In genomic region chr1:165658602-165659001, GRCm38 (mm10) we compare ENCODE assay signal across 8 mouse cellular contexts. TPM values are rescaled to one million over a fixed set of nuclear protein-coding genes. Genes with fewer than 3 reads are reported as not detected.
DNase-seq lines count a peak whose midpoint lies in the region; ATAC-seq and TF ChIP-seq lines count a peak whose summit lies in the region.

No protein-coding gene starts in this region.

- peak; percentile 70 to 75 for DNase-seq in B cell, adult 2 months
- DNase-seq in R1 (ENCODE audit: low read depth, low spot score) = peak; percentile 91
- DNase-seq in cerebellum, postnatal 25 days = peak; percentile 78 to 85
- peak; percentile 49 to 69 for DNase-seq in frontal cortex, postnatal 25 days (ENCODE audit: low spot score in 2 of 2)
- peak; percentile 73 for DNase-seq in limb, embryonic 14.5 days (ENCODE audit: low spot score)
- peak; percentile 29 to 62 for DNase-seq in natural killer cell, adult 2 months (ENCODE audit: low spot score in 2 of 2)
- peak; percentile 65 for DNase-seq in thymus, postnatal 14 days

- H3K27me3 ChIP-seq in kidney, embryonic 16.5 days (ENCODE audit: insufficient read depth, low read length) = no peaks in the 10 kb centered on the region
- no peaks in the 10 kb centered on the region for H3K27me3 ChIP-seq in limb, embryonic 14.5 days (ENCODE audit: control insufficient read depth, insufficient read depth, low read length)

- peaks cover 16% of the 10 kb centered on the region for H3K4me1 ChIP-seq in kidney, embryonic 16.5 days (ENCODE audit: insufficient read depth, low read length)
- H3K4me1 ChIP-seq in limb, embryonic 14.5 days (ENCODE audit: control insufficient read depth, insufficient read depth, low read length) = no peaks in the 10 kb centered on the region

- H3K4me3 ChIP-seq in kidney, embryonic 16.5 days (ENCODE audit: low read length) = no peak overlapping the region
- no peak overlapping the region for H3K4me3 ChIP-seq in limb, embryonic 14.5 days (replicated peaks; ENCODE audit: low read length)

- peak; percentile 37; the same call in 1 of the 2 replicates for ATAC-seq in kidney, embryonic 16.5 days (ENCODE audit: low FRiP score, low TSS enrichment)
- ATAC-seq in limb, embryonic 14.5 days (ENCODE audit: low FRiP score, low read depth) = no peak; the same call in 1 of the 2 replicates

- 48% methylated on average over 5 of the region's 5 CpGs for WGBS in kidney, embryonic 16.5 days
- WGBS in limb, embryonic 14.5 days = 39% methylated on average over 5 of the region's 5 CpGs

- no peak overlapping the region for H3K9ac ChIP-seq in kidney, embryonic 16.5 days (replicated peaks; ENCODE audit: low read length)
- no peak overlapping the region for H3K9ac ChIP-seq in limb, embryonic 14.5 days (ENCODE audit: low read depth, low read length, severe bottlenecking)

- no peak for TF ChIP-seq POLR2A in limb, embryonic 14.5 days (IDR thresholded peaks at IDR 0.05; ENCODE audit: borderline replicate concordance, extremely low read depth, insufficient read depth, insufficient read length)

- no peak overlapping the region for H3K4me2 ChIP-seq in kidney, embryonic 16.5 days (replicated peaks; ENCODE audit: low read depth, low read length)
- no peak overlapping the region for H3K4me2 ChIP-seq in limb, embryonic 14.5 days (replicated peaks; ENCODE audit: low read depth, low read length, severe bottlenecking)

- H3K9me3 ChIP-seq in kidney, embryonic 16.5 days (ENCODE audit: low read length) = no peaks in the 10 kb centered on the region
- H3K9me3 ChIP-seq in limb, embryonic 14.5 days (ENCODE audit: control insufficient read depth, low read length) = no peaks in the 10 kb centered on the region

- peaks cover 35% of the 10 kb centered on the region for H3K36me3 ChIP-seq in kidney, embryonic 16.5 days (ENCODE audit: insufficient read depth, low read length)
- peaks cover 10% of the 10 kb centered on the region for H3K36me3 ChIP-seq in limb, embryonic 14.5 days (ENCODE audit: control insufficient read depth, insufficient read depth, low read length)

- peak overlapping the region; percentile 55; the same call in 1 of the 2 replicates for H3K27ac ChIP-seq in kidney, embryonic 16.5 days (ENCODE audit: low read length)
- H3K27ac ChIP-seq in limb, embryonic 14.5 days (replicated peaks; ENCODE audit: low read depth, low read length) = no peak overlapping the region

RNA-seq across cellular contexts. Expression of gene Mpzl1, which starts 24.3 kb away (rescaled TPM):
- polyA plus RNA-seq in kidney, embryonic 16.5 days (2015; fragmentation: Nextera tagmentation; extraction: Ambion mirVana) = 221 and 236 TPM in 2 replicates
- 192 and 214 TPM in 2 replicates for polyA plus RNA-seq in limb, embryonic 14.5 days (2012; rRNA removed)
- 196 and 209 TPM in 2 replicates for polyA plus RNA-seq in limb, embryonic 14.5 days (2014; fragmentation: Nextera tagmentation; extraction: Ambion mirVana)

RNA-seq across cellular contexts. Expression of gene Rcsd1, which starts 51.0 kb away (rescaled TPM):
- polyA plus RNA-seq in kidney, embryonic 16.5 days (2015; fragmentation: Nextera tagmentation; extraction: Ambion mirVana) = 54.9 and 61.4 TPM in 2 replicates
- polyA plus RNA-seq in limb, embryonic 14.5 days (2012; rRNA removed) = 16.7 and 17.9 TPM in 2 replicates
- polyA plus RNA-seq in limb, embryonic 14.5 days (2014; fragmentation: Nextera tagmentation; extraction: Ambion mirVana) = 9.5 and 9.6 TPM in 2 replicates
